Mouse (Mus musculus) forebrain, embryonic 12.5 days (tissue): ENCODE measurements at regions not wholly inside any gene's neighbourhood (a gene's known extent, or its start where the extent isn't known, plus 50 kb on each side); places are given as distances from the start of the nearest gene placed in this dataset.
A peak's percentile ranks its signal among the peaks of the same experiment; 100 is the strongest.

Source experiments
- ATAC-seq: fragments of 200-750 bp; cut with Nextera tagmentation; 2 replicates; pipeline ENCODE4 v1.8.0; 2017; ENCODE audit warnings: moderate TSS enrichment; ENCODE audit not compliant: low FRiP score
- H3K27ac ChIP-seq: fragments of 300-500 bp; sonication (generic); 2 replicates; pipeline ENCODE4 v1.5.1; 2016; ENCODE audit warnings: mild to moderate bottlenecking
- H3K27me3 ChIP-seq: fragments of 300-500 bp; sonication (generic); 2 replicates; pipeline ENCODE4 v1.6.1; 2016; ENCODE audit warnings: mild to moderate bottlenecking
- H3K36me3 ChIP-seq: fragments of 300-500 bp; sonication (generic); replicated peaks from 2 replicates; pipeline ENCODE4 v1.6.1; 2016; ENCODE audit warnings: mild to moderate bottlenecking
- H3K4me1 ChIP-seq: fragments of 300-500 bp; sonication (generic); 2 replicates; pipeline ENCODE4 v1.6.1; 2016
- H3K4me2 ChIP-seq: fragments of 300-500 bp; sonication (generic); 2 replicates; pipeline ENCODE4 v1.6.1; 2016; ENCODE audit warnings: mild to moderate bottlenecking, moderate library complexity
- H3K4me3 ChIP-seq: fragments of 300-500 bp; sonication (generic); replicated peaks from 2 replicates; pipeline ENCODE4 v1.5.1; 2016; ENCODE audit warnings: mild to moderate bottlenecking
- H3K9ac ChIP-seq: fragments of 300-500 bp; sonication (generic); 2 replicates; pipeline ENCODE4 v1.6.1; 2016; ENCODE audit warnings: mild to moderate bottlenecking
- H3K9me3 ChIP-seq: fragments of 300-500 bp; sonication (generic); 2 replicates; pipeline ENCODE4 v1.6.1; 2016
- WGBS: fragments of 180-500 bp; shearing (Covaris S2); methylation state at CpG from one replicate; pipeline ENCODE4 v1.1.7; 2016; 5-methylcytosine and 5-hydroxymethylcytosine counted together

- Histone ChIP-seq H3K4me2 (no peak overlapping the region), H3K9me3 (no peaks in the 10 kb centered on the region), H3K36me3 (no peaks in the 10 kb centered on the region), H3K9ac (no peak overlapping the region), H3K27ac (no peak overlapping the region), H3K27me3 (no peaks in the 10 kb centered on the region), H3K4me1 (no peaks in the 10 kb centered on the region), H3K4me3 (no peak overlapping the region)
- ATAC-seq = no peak
- WGBS = 88% methylated on average over 1 of the region's 1 CpGs
These were observed 55.0 kb downstream of the Zfp648 start for GRCm38 (mm10) chr1:154255971-154256370.

- Histone ChIP-seq H3K36me3 (no peaks in the 10 kb centered on the region), H3K4me1 (no peaks in the 10 kb centered on the region), H3K9me3 (no peaks in the 10 kb centered on the region), H3K27me3 (no peaks in the 10 kb centered on the region), H3K9ac (no peak overlapping the region), H3K4me3 (no peak overlapping the region), H3K27ac (no peak overlapping the region), H3K4me2 (no peak overlapping the region)
- no peak for ATAC-seq
- WGBS = 74% methylated on average over 15 of the region's 15 CpGs
These were observed 55.8 kb downstream of the Zfp648 start for GRCm38 (mm10) chr1:154256811-154257210.

- Histone ChIP-seq H3K4me2 (no peak overlapping the region), H3K9ac (no peak overlapping the region), H3K4me3 (no peak overlapping the region), H3K27me3 (no peaks in the 10 kb centered on the region), H3K4me1 (no peaks in the 10 kb centered on the region), H3K27ac (no peak overlapping the region), H3K36me3 (no peaks in the 10 kb centered on the region), H3K9me3 (no peaks in the 10 kb centered on the region)
- ATAC-seq = no peak
- 79% methylated on average over 3 of the region's 3 CpGs for WGBS
These were observed 57.5 kb downstream of the Zfp648 start for GRCm38 (mm10) chr1:154258511-154258910.

- Histone ChIP-seq H3K36me3 (no peaks in the 10 kb centered on the region), H3K9ac (no peak overlapping the region), H3K4me1 (no peaks in the 10 kb centered on the region), H3K4me2 (no peak overlapping the region), H3K9me3 (no peaks in the 10 kb centered on the region), H3K27ac (no peak overlapping the region), H3K4me3 (no peak overlapping the region), H3K27me3 (no peaks in the 10 kb centered on the region)
- ATAC-seq = no peak
- WGBS = 89% methylated on average over 5 of the region's 5 CpGs
These were observed 59.4 kb downstream of the Zfp648 start for GRCm38 (mm10) chr1:154260393-154260792.

GRCm38 (mm10) chr1:154281438-154281837, 80.5 kb downstream of the Zfp648 start:
- peak; percentile 39; the same call in 1 of the 2 replicates for ATAC-seq
- no peak overlapping the region for H3K27ac ChIP-seq
- H3K27me3 ChIP-seq = no peaks in the 10 kb centered on the region
- H3K9me3 ChIP-seq = no peaks in the 10 kb centered on the region
- no peaks in the 10 kb centered on the region for H3K36me3 ChIP-seq
- WGBS = 21% methylated on average over 8 of the region's 8 CpGs
- no peaks in the 10 kb centered on the region for H3K4me1 ChIP-seq
- H3K4me2 ChIP-seq = no peak overlapping the region
- H3K4me3 ChIP-seq = no peak overlapping the region
- no peak overlapping the region for H3K9ac ChIP-seq

GRCm38 (mm10) chr1:154286080-154286479, 85.1 kb downstream of the Zfp648 start:
- no peak overlapping the region for H3K4me3 ChIP-seq
- H3K4me1 ChIP-seq = no peaks in the 10 kb centered on the region
- H3K27ac ChIP-seq = no peak overlapping the region
- no peak overlapping the region for H3K9ac ChIP-seq
- no peak overlapping the region for H3K4me2 ChIP-seq
- no peaks in the 10 kb centered on the region for H3K36me3 ChIP-seq
- no peaks in the 10 kb centered on the region for H3K27me3 ChIP-seq
- no peaks in the 10 kb centered on the region for H3K9me3 ChIP-seq
- WGBS = 87% methylated on average over 4 of the region's 4 CpGs
- no peak for ATAC-seq

GRCm38 (mm10) chr1:154292729-154293128, 91.7 kb downstream of the Zfp648 start:
- no peak for ATAC-seq
- Histone ChIP-seq H3K4me1 (no peaks in the 10 kb centered on the region), H3K4me2 (no peak overlapping the region), H3K4me3 (no peak overlapping the region), H3K27ac (no peak overlapping the region), H3K9ac (no peak overlapping the region), H3K27me3 (no peaks in the 10 kb centered on the region), H3K9me3 (no peaks in the 10 kb centered on the region), H3K36me3 (no peaks in the 10 kb centered on the region)
- 47% methylated on average over 4 of the region's 4 CpGs for WGBS

GRCm38 (mm10) chr1:154296080-154296479, 95.1 kb downstream of the Zfp648 start:
- Histone ChIP-seq H3K4me1 (no peaks in the 10 kb centered on the region), H3K36me3 (no peaks in the 10 kb centered on the region), H3K9me3 (no peaks in the 10 kb centered on the region), H3K27me3 (no peaks in the 10 kb centered on the region), H3K4me2 (no peak overlapping the region), H3K9ac (no peak overlapping the region), H3K27ac (no peak overlapping the region), H3K4me3 (no peak overlapping the region)
- no peak for ATAC-seq
- WGBS = 83% methylated on average over 8 of the region's 8 CpGs

- Histone ChIP-seq H3K27me3 (no peaks in the 10 kb centered on the region), H3K4me1 (no peaks in the 10 kb centered on the region), H3K4me3 (no peak overlapping the region), H3K9ac (no peak overlapping the region), H3K4me2 (no peak overlapping the region), H3K9me3 (no peaks in the 10 kb centered on the region), H3K36me3 (no peaks in the 10 kb centered on the region), H3K27ac (no peak overlapping the region)
- ATAC-seq = no peak
- WGBS = 74% methylated on average over 4 of the region's 4 CpGs
These were observed 98.9 kb downstream of the Zfp648 start for GRCm38 (mm10) chr1:154299866-154300265.

- Histone ChIP-seq H3K36me3 (no peaks in the 10 kb centered on the region), H3K4me1 (no peaks in the 10 kb centered on the region; the same call in 1 of the 2 replicates), H3K9me3 (no peaks in the 10 kb centered on the region), H3K4me2 (no peak overlapping the region), H3K4me3 (no peak overlapping the region), H3K9ac (no peak overlapping the region), H3K27ac (no peak overlapping the region), H3K27me3 (no peaks in the 10 kb centered on the region)
- no peak for ATAC-seq
- WGBS = 55% methylated on average over 2 of the region's 2 CpGs
These were observed 108.7 kb downstream of the Zfp648 start for GRCm38 (mm10) chr1:154309650-154310049.
